Mouse (Mus musculus) forebrain, embryonic 11.5 days (tissue): Measurements from ENCODE around the gene Hyou1. TPM values are rescaled to one million over a fixed set of nuclear protein-coding genes. Genes with fewer than 3 reads are reported as not detected.

ENCODE experiments used
- ATAC-seq: fragments of 200-750 bp; cut with Nextera tagmentation; replicated peaks from 2 replicates; pipeline ENCODE4 v1.8.0; 2017; ENCODE audit warnings: moderate TSS enrichment; ENCODE audit not compliant: low FRiP score
- DNase-seq: peaks from one replicate; pipeline ENCODE4 v3.0.0-alpha.2; 2017; ENCODE audit warnings: low spot score
- H3K27ac ChIP-seq: fragments of 300-500 bp; sonication (generic); 2 replicates; pipeline ENCODE4 v1.5.1; 2014; ENCODE audit warnings: low read depth, low read length
- H3K27me3 ChIP-seq: fragments of 300-500 bp; sonication (generic); 2 replicates; pipeline ENCODE4 v1.6.1; 2014; ENCODE audit warnings: mild to moderate bottlenecking, low read length, mixed read lengths; ENCODE audit not compliant: control insufficient read depth, insufficient read depth
- H3K36me3 ChIP-seq: fragments of 300-500 bp; sonication (generic); 2 replicates; pipeline ENCODE4 v1.6.1; 2014; ENCODE audit warnings: mild to moderate bottlenecking, low read length, moderate library complexity, mixed read lengths; ENCODE audit not compliant: control insufficient read depth, insufficient read depth
- H3K4me1 ChIP-seq: fragments of 300-500 bp; sonication (generic); replicated peaks from 2 replicates; pipeline ENCODE4 v1.6.1; 2014; ENCODE audit warnings: low read length, mixed read lengths; ENCODE audit not compliant: control insufficient read depth, insufficient read depth
- H3K4me2 ChIP-seq: fragments of 300-500 bp; sonication (generic); 2 replicates; pipeline ENCODE4 v1.6.1; 2014; ENCODE audit warnings: low read depth, mild to moderate bottlenecking, low read length, moderate library complexity, mixed read lengths; ENCODE audit not compliant: severe bottlenecking
- H3K4me3 ChIP-seq: fragments of 300-500 bp; sonication (generic); 2 replicates; pipeline ENCODE4 v1.5.1; 2014; ENCODE audit warnings: low read depth, low read length
- H3K9ac ChIP-seq: fragments of 300-500 bp; sonication (generic); 2 replicates; pipeline ENCODE4 v1.6.1; 2014; ENCODE audit warnings: low read length
- H3K9me3 ChIP-seq: fragments of 300-500 bp; sonication (generic); 2 replicates; pipeline ENCODE4 v1.6.1; 2016; ENCODE audit warnings: low read length, mixed read lengths; ENCODE audit not compliant: control insufficient read depth
- WGBS: fragments of 180-500 bp; shearing (Covaris S2); extraction: QIAGEN DNeasy Blood & Tissue Kit; methylation state at CpG from one replicate; pipeline ENCODE4 v1.1.7; 2014; 5-methylcytosine and 5-hydroxymethylcytosine counted together
- polyA plus RNA-seq: library from polyadenylated mRNA; unstranded; fragments of >200 nt; fragmentation: Nextera tagmentation; extraction: Ambion mirVana; gene quantifications from 2 replicates; pipeline ENCODE4 v1.2.1, GENCODE M21; 2014

The Hyou1 gene
- polyA plus RNA-seq, 1 experiment from 2014 or later: 32.5 TPM

DNA sequence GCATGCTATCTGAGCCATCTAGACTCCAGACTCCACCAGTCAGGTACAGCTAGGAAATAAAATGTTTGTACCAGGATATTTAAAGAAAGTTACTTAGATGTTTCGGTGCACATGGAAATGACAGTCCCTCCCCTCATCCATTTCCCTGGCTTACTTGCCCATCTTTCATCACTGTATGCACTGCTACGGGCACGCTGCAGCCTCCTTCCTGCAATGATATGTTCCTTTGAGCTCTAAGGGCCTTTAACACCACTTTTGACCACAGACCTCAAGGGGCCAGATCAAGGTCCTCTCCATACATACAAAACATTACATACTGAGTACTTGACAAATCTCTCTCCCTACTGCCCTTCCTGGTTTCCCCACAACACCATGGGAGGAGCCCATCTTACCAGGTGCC is 42.3 kb upstream of the Hyou1 start:
- H3K9me3 ChIP-seq: no peaks in the 10 kb centered on the region; the same call in 1 of the 2 replicates
- H3K27ac ChIP-seq: peak overlapping the region; percentile 31; the same call in 1 of the 2 replicates
- peaks cover 18% of the 10 kb centered on the region for H3K36me3 ChIP-seq
- peak overlapping the region; percentile 99 for H3K9ac ChIP-seq
- ATAC-seq (no peak), DNase-seq (no peak)
- WGBS: 80% methylated on average over 3 of the region's 3 CpGs
- H3K4me2 ChIP-seq: peak overlapping the region; percentile 73
- H3K4me1 ChIP-seq: peaks cover 4% of the 10 kb centered on the region; the same call in 1 of the 2 replicates
- H3K4me3 ChIP-seq: peak overlapping the region; percentile 99
- no peaks in the 10 kb centered on the region for H3K27me3 ChIP-seq

DNA sequence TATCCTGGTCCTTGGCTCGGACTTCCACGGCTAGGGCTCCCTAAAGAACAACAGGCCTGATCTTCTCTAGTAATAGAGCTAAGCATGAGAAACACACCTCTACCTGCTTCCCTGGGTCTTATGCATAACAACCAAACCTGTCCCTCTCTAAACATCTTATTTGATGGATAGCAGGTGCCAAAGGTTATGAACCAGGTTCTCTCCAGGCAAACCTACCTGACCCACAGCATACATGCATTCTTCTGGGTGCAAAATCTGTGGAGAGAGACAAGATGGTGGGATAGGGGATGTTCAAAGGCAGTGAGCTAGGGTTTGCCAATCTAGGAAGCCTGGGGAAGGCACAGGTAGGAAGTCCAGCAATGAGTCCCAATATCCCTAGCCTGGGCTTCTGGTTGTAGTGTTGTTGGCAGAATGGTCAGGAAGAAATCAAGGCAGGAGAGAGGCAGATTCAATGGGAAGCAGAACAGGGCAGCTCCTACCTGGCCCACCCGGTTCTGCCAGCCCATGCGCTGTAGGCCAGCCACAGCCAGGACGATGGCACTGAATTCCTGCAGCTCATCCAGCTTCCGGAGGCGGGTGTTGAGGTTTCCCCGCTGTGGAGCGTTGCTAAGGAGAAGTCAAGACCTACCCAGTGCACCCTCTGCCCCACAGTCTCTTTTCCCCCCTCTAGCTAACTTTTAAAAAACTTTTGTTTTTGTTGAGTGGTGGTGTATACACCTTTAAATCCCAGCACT is 41.7 kb upstream of the Hyou1 start:
- Histone ChIP-seq H3K27me3 (no peaks in the 10 kb centered on the region), H3K36me3 (peaks cover 15% of the 10 kb centered on the region), H3K4me1 (peaks cover 6% of the 10 kb centered on the region; the same call in 1 of the 2 replicates), H3K4me3 (peak overlapping the region; percentile 99), H3K9me3 (no peaks in the 10 kb centered on the region; the same call in 1 of the 2 replicates), H3K27ac (no peak overlapping the region), H3K4me2 (peak overlapping the region; percentile 37), H3K9ac (no peak overlapping the region)
- WGBS: 70% methylated on average over 9 of the region's 9 CpGs
- no peak for DNase-seq
- ATAC-seq: no peak

- ATAC-seq: no peak
- no peaks in the 10 kb centered on the region; the same call in 1 of the 2 replicates for H3K9me3 ChIP-seq
- H3K27me3 ChIP-seq: no peaks in the 10 kb centered on the region
- no peak overlapping the region for H3K4me2 ChIP-seq
- no peak overlapping the region for H3K9ac ChIP-seq
- no peak overlapping the region for H3K4me3 ChIP-seq
- 83% methylated on average over 5 of the region's 5 CpGs for WGBS
- H3K36me3 ChIP-seq: peaks cover 5% of the 10 kb centered on the region
- DNase-seq: no peak
- peaks cover 12% of the 10 kb centered on the region; the same call in 1 of the 2 replicates for H3K4me1 ChIP-seq
- H3K27ac ChIP-seq: no peak overlapping the region
Measured at GRCm38 (mm10) chr9:44338574-44338973, 40.7 kb upstream of the Hyou1 start.

- no peak for DNase-seq
- peaks cover 4% of the 10 kb centered on the region; the same call in 1 of the 2 replicates for H3K36me3 ChIP-seq
- H3K9ac ChIP-seq: no peak overlapping the region; the same call in 1 of the 2 replicates
- H3K4me2 ChIP-seq: no peak overlapping the region
- ATAC-seq: no peak
- WGBS: 96% methylated on average over 5 of the region's 5 CpGs
- H3K9me3 ChIP-seq: no peaks in the 10 kb centered on the region
- peak overlapping the region; percentile 9; the same call in 1 of the 2 replicates for H3K4me3 ChIP-seq
- peaks cover 12% of the 10 kb centered on the region; the same call in 1 of the 2 replicates for H3K4me1 ChIP-seq
- H3K27me3 ChIP-seq: no peaks in the 10 kb centered on the region
- H3K27ac ChIP-seq: no peak overlapping the region
Measured at GRCm38 (mm10) chr9:44341487-44341886, 37.8 kb upstream of the Hyou1 start.

GRCm38 (mm10) chr9:44342173-44342572 is 37.1 kb upstream of the Hyou1 start:
- Histone ChIP-seq H3K27me3 (no peaks in the 10 kb centered on the region), H3K4me2 (no peak overlapping the region), H3K4me3 (peak overlapping the region; percentile 3; the same call in 1 of the 2 replicates), H3K9me3 (no peaks in the 10 kb centered on the region), H3K9ac (no peak overlapping the region; the same call in 1 of the 2 replicates), H3K4me1 (peaks cover 8% of the 10 kb centered on the region; the same call in 1 of the 2 replicates), H3K36me3 (peaks cover 5% of the 10 kb centered on the region; the same call in 1 of the 2 replicates), H3K27ac (peak overlapping the region; percentile 98; the same call in 1 of the 2 replicates)
- DNase-seq: no peak
- 91% methylated on average over 3 of the region's 3 CpGs for WGBS
- ATAC-seq: no peak

DNA sequence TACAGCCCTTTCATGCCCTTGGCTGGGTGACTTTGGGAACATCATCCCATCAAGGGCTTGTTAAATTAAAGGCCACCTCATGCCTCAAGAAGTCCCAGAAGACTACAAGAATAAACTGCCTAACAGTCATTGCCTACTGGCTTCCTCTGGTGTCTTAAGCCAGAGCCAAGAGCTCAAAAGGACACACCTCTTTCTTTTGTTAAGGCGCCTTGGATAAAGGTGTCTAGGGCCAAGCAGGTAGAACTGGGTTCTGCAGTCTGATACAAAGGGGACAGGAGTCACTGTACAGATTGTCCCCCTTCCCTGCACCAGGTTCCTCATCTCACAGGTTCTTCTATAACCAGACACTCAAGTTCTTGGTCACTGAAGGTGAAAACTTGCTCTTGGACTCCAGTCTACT is 36.7 kb upstream of the Hyou1 start:
- peaks cover 8% of the 10 kb centered on the region; the same call in 1 of the 2 replicates for H3K4me1 ChIP-seq
- no peak overlapping the region; the same call in 1 of the 2 replicates for H3K9ac ChIP-seq
- peak overlapping the region; percentile 98; the same call in 1 of the 2 replicates for H3K27ac ChIP-seq

GRCm38 (mm10) chr9:44343290-44343689 is 36.0 kb upstream of the Hyou1 start:
- Histone ChIP-seq H3K4me1 (peaks cover 8% of the 10 kb centered on the region; the same call in 1 of the 2 replicates), H3K4me2 (peak overlapping the region; percentile 75), H3K9me3 (no peaks in the 10 kb centered on the region), H3K27ac (peak overlapping the region; percentile 98), H3K27me3 (no peaks in the 10 kb centered on the region), H3K36me3 (peaks cover 6% of the 10 kb centered on the region; the same call in 1 of the 2 replicates), H3K4me3 (peak overlapping the region; percentile 85), H3K9ac (peak overlapping the region; percentile 89)
- 9% methylated on average over 6 of the region's 6 CpGs for WGBS
- ATAC-seq (peak; percentile 34), DNase-seq (no peak)

More for the DNA sequence above, 36.7 kb upstream of the Hyou1 start:
- WGBS: 80% methylated on average over 1 of the region's 1 CpGs
- peaks cover 6% of the 10 kb centered on the region; the same call in 1 of the 2 replicates for H3K36me3 ChIP-seq
- no peak for DNase-seq
- no peaks in the 10 kb centered on the region for H3K9me3 ChIP-seq
- no peak for ATAC-seq
- peak overlapping the region; percentile 3; the same call in 1 of the 2 replicates for H3K4me3 ChIP-seq
- H3K4me2 ChIP-seq: peak overlapping the region; percentile 75; the same call in 1 of the 2 replicates
- no peaks in the 10 kb centered on the region for H3K27me3 ChIP-seq

GRCm38 (mm10) chr9:44343781-44344421 is 35.4 kb upstream of the Hyou1 start, which contains the start of gene Hmbs:
TSS of gene Hmbs (minus strand) at chr9:44344228.
- H3K4me3 ChIP-seq: peak within 1 kb of the TSS; percentile 85
- peaks cover 12% of the 10 kb centered on the region; the same call in 1 of the 2 replicates for H3K36me3 ChIP-seq
- peak within 1 kb of the TSS; percentile 75 for H3K4me2 ChIP-seq
- ATAC-seq: peak; percentile 93
- H3K9ac ChIP-seq: peak within 1 kb of the TSS; percentile 89
- H3K9me3 ChIP-seq: no peaks in the 10 kb centered on the region; the same call in 1 of the 2 replicates
- H3K27ac ChIP-seq: peak within 1 kb of the TSS; percentile 98
- no peaks in the 10 kb centered on the region for H3K27me3 ChIP-seq
- WGBS: under 1% methylated on average over 39 of the region's 39 CpGs
- peaks cover 8% of the 10 kb centered on the region; the same call in 1 of the 2 replicates for H3K4me1 ChIP-seq
- DNase-seq: peak; percentile 94
